Mouse (Mus musculus) brown adipose tissue, adult 24 weeks (tissue): ENCODE results near the gene Gnat2. TPM values are rescaled to one million over a fixed set of nuclear protein-coding genes. Genes with fewer than 3 reads are reported as not detected.

Source experiments
- H3K27ac ChIP-seq: fragments of 200-500 bp; replicated peaks from 2 replicates; pipeline ENCODE4 v1.5.1; 2012; ENCODE audit warnings: low read depth, mild to moderate bottlenecking, low read length
- H3K4me1 ChIP-seq: fragments of 200-500 bp; 2 replicates; pipeline ENCODE4 v1.6.1; 2012; ENCODE audit warnings: low read length, mixed read lengths; ENCODE audit not compliant: control insufficient read depth, insufficient read depth, insufficient read length
- H3K4me3 ChIP-seq: fragments of 200-500 bp; 2 replicates; pipeline ENCODE4 v1.5.1; 2012; ENCODE audit warnings: low read depth, mild to moderate bottlenecking, low read length, moderate library complexity; ENCODE audit not compliant: insufficient read depth
- polyA plus RNA-seq: library from polyadenylated mRNA; stranded (reverse); fragments of >200 nt; gene quantifications from 2 replicates; pipeline ENCODE4 v1.2.4, GENCODE M21; 2012; ENCODE audit not compliant: missing spikeins, insufficient read depth, insufficient read length

The Gnat2 gene
- polyA plus RNA-seq, 1 experiment, result not detected

DNA sequence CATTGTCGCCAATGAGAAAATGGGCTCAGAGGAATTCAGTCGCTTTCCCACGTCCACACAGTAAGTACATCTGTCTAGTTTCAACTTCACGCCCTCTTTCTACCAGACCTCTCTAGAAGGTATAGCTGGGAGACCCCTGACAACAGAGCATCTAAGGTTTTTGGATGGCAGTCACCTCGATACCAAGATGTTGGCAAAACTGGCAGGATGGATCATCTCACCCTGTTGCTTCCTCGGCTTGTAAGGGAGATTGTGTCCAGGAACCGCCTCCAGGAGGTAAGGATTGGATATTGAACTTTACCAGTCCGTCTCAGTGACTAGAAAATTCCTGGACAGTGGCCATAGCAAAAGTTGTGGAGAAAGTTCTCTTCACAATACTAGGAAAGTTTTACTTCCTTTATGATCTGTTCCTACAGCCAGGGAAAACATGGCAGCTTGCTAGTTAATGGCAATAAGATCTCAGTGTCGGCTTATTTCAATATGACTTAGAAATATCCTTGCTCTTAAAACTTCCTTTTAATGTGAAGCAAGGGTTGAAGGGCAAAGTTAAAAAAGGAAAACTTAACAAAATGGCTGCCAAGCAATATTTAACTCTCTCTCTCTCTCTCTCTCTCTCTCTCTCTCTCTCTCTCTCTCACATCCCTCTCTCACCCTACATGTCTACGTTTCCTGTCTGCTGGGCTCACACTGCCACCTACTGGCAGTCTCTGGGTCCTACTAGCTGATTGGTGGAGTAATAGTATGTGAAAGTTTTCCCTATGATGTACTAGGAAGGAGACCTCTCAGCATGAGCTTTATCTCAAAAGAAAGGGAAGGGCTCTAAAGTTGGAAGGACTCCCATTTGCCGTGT lies 55.0 kb downstream of the Gnat2 start:
- H3K4me3 ChIP-seq, result no peak overlapping the region
- no peaks in the 10 kb centered on the region for H3K4me1 ChIP-seq
- H3K27ac ChIP-seq, result no peak overlapping the region

Other genes starting within 250 kb of the Gnat2 start
- gene Eps8l3, start 215.6 kb upstream of the Gnat2 start, polyA plus RNA-seq, result not detected in 2 replicates
- 117 and 121 TPM in 2 replicates for gene Gstm5, start 197.0 kb upstream of the Gnat2 start, polyA plus RNA-seq
- gene Gstm7, start 161.0 kb upstream of the Gnat2 start, polyA plus RNA-seq, result 10.3 and 15.8 TPM in 2 replicates
- 3.1 and 7.9 TPM in 2 replicates for gene Gstm6, start 149.0 kb upstream of the Gnat2 start, polyA plus RNA-seq
- gene Gstm3, start 123.5 kb upstream of the Gnat2 start, polyA plus RNA-seq, result not detected in 2 replicates
- 116 and 122 TPM in 2 replicates for gene Gstm2, start 106.3 kb upstream of the Gnat2 start, polyA plus RNA-seq
- gene Gstm1, start 74.8 kb upstream of the Gnat2 start, polyA plus RNA-seq, result 393 and 398 TPM in 2 replicates
- gene Gstm4, start 47.9 kb upstream of the Gnat2 start, polyA plus RNA-seq, result 17.4 and 30.2 TPM in 2 replicates
- gene Ampd2, start 6.1 kb upstream of the Gnat2 start, polyA plus RNA-seq, result 13.5 and 16.4 TPM in 2 replicates
- 20.7 and 24.7 TPM in 2 replicates for gene Gnai3, start 53.4 kb downstream of the Gnat2 start, polyA plus RNA-seq
- gene Gpr61, start 62.1 kb downstream of the Gnat2 start, polyA plus RNA-seq, result not detected in 2 replicates
- gene Amigo1, start 93.5 kb downstream of the Gnat2 start, polyA plus RNA-seq, result 5.8 and 10.1 TPM in 2 replicates
- 3.5 and 4.8 TPM in 2 replicates for gene Cyb561d1, start 108.4 kb downstream of the Gnat2 start, polyA plus RNA-seq
- 0.91 and 2.4 TPM in 2 replicates for gene Atxn7l2, start 118.1 kb downstream of the Gnat2 start, polyA plus RNA-seq
- 2.7 and 3.9 TPM in 2 replicates for gene Sypl2, start 133.9 kb downstream of the Gnat2 start, polyA plus RNA-seq
- gene Psma5, start 164.1 kb downstream of the Gnat2 start, polyA plus RNA-seq, result 99.2 and 140 TPM in 2 replicates
- gene Sort1, start 191.3 kb downstream of the Gnat2 start, polyA plus RNA-seq, result 53.0 and 68.1 TPM in 2 replicates